Mouse (Mus musculus): ENCODE results near the gene Smim10l2a.
A peak's percentile ranks its signal among the peaks of the same experiment; 100 is the strongest.

Smim10l2a gene

GRCm38 (mm10) chrX:56374431-56375128, at the start of gene Smim10l2a:
Gene Smim10l2a, plus strand, starts transcription at chrX:56374586.
- peak; percentile 44 for DNase-seq

- DNase-seq: no peak
These were observed 42.3 kb upstream of the Smim10l2a start for GRCm38 (mm10) chrX:56332046-56332445.

- DNase-seq: peak; percentile 5
These were observed 34.1 kb upstream of the Smim10l2a start for GRCm38 (mm10) chrX:56340305-56340704.

- DNase-seq: no peak
These were observed 31.5 kb upstream of the Smim10l2a start for GRCm38 (mm10) chrX:56342921-56343320.

GRCm38 (mm10) chrX:56346176-56346931, 28.0 kb upstream of the Smim10l2a start, which contains the start of gene Zfp449:
Gene Zfp449, plus strand, starts transcription at chrX:56346400.
- DNase-seq: peak; percentile 78

GRCm38 (mm10) chrX:56346932-56347253, 27.5 kb upstream of the Smim10l2a start:
- DNase-seq: no peak

GRCm38 (mm10) chrX:56380852-56381251, 6.5 kb downstream of the Smim10l2a start:
- no peak for DNase-seq

GRCm38 (mm10) chrX:56384142-56384541, 9.8 kb downstream of the Smim10l2a start:
- no peak for DNase-seq

- no peak for DNase-seq
These were observed 30.3 kb downstream of the Smim10l2a start for GRCm38 (mm10) chrX:56404646-56405045.

GRCm38 (mm10) chrX:56405482-56405881, 31.1 kb downstream of the Smim10l2a start:
- no peak for DNase-seq

- no peak for DNase-seq
These were observed 31.7 kb downstream of the Smim10l2a start for GRCm38 (mm10) chrX:56406128-56406527.

- DNase-seq: no peak
These were observed 41.9 kb downstream of the Smim10l2a start for GRCm38 (mm10) chrX:56416277-56416676.

GRCm38 (mm10) chrX:56417541-56417940, 43.2 kb downstream of the Smim10l2a start:
- peak; percentile 8 for DNase-seq
